Mouse (Mus musculus): Measurements from ENCODE around the gene Aida. TPM values are rescaled to one million over a fixed set of nuclear protein-coding genes. Genes with fewer than 3 reads are reported as not detected.

Aida gene
- polyA plus RNA-seq (2016; fragmentation: Nextera tagmentation; extraction: Ambion mirVana), result 27.5 and 41.1 TPM in 2 replicates

- Histone ChIP-seq H3K9me3 (no peaks in the 10 kb centered on the region), H3K27ac (peak within 1 kb of the TSS; percentile 85), H3K4me1 (no peaks in the 10 kb centered on the region), H3K36me3 (peaks cover 25% of the 10 kb centered on the region), H3K27me3 (ENCODE audit: insufficient read depth, poor library complexity, severe bottlenecking) (no peaks in the 10 kb centered on the region), H3K4me3 (peak within 1 kb of the TSS; percentile 66)
- DNase-seq (ENCODE audit: low spot score), result peak; percentile 82
- WGBS, result under 1% methylated on average over 26 of the region's 26 CpGs
Observed at GRCm38 (mm10) chr1:183296465-183296864, at the start of gene Aida. Gene Aida, plus strand, starts transcription at chr1:183296590.

GRCm38 (mm10) chr1:183248144-183248543 is 48.2 kb upstream of the Aida start:
- no peaks in the 10 kb centered on the region for H3K9me3 ChIP-seq
- no peaks in the 10 kb centered on the region for H3K36me3 ChIP-seq
- no peak for DNase-seq (ENCODE audit: low spot score)
- WGBS, result 12% methylated on average over 1 of the region's 1 CpGs
- no peak overlapping the region for H3K27ac ChIP-seq
- no peaks in the 10 kb centered on the region for H3K27me3 ChIP-seq (ENCODE audit: insufficient read depth, poor library complexity, severe bottlenecking)
- no peaks in the 10 kb centered on the region for H3K4me1 ChIP-seq
- H3K4me3 ChIP-seq, result no peak overlapping the region

GRCm38 (mm10) chr1:183250612-183251011 is 45.8 kb upstream of the Aida start:
- no peaks in the 10 kb centered on the region for H3K36me3 ChIP-seq
- WGBS, result 70% methylated on average over 4 of the region's 4 CpGs
- H3K4me3 ChIP-seq, result no peak overlapping the region
- no peak overlapping the region for H3K27ac ChIP-seq
- no peaks in the 10 kb centered on the region for H3K9me3 ChIP-seq
- H3K27me3 ChIP-seq (ENCODE audit: insufficient read depth, poor library complexity, severe bottlenecking), result no peaks in the 10 kb centered on the region
- no peak for DNase-seq (ENCODE audit: low spot score)
- no peaks in the 10 kb centered on the region for H3K4me1 ChIP-seq

GRCm38 (mm10) chr1:183251818-183252217 is 44.6 kb upstream of the Aida start:
- WGBS, result 62% methylated on average over 2 of the region's 2 CpGs
- Histone ChIP-seq H3K36me3 (no peaks in the 10 kb centered on the region), H3K27me3 (ENCODE audit: insufficient read depth, poor library complexity, severe bottlenecking) (no peaks in the 10 kb centered on the region), H3K4me1 (no peaks in the 10 kb centered on the region), H3K4me3 (no peak overlapping the region), H3K9me3 (no peaks in the 10 kb centered on the region), H3K27ac (no peak overlapping the region)
- DNase-seq (ENCODE audit: low spot score), result no peak

GRCm38 (mm10) chr1:183252574-183252973 is 43.8 kb upstream of the Aida start:
- DNase-seq (ENCODE audit: low spot score), result no peak
- H3K36me3 ChIP-seq, result no peaks in the 10 kb centered on the region
- H3K27me3 ChIP-seq (ENCODE audit: insufficient read depth, poor library complexity, severe bottlenecking), result no peaks in the 10 kb centered on the region
- no peak overlapping the region for H3K27ac ChIP-seq
- H3K4me1 ChIP-seq, result no peaks in the 10 kb centered on the region
- WGBS, result 63% methylated on average over 10 of the region's 10 CpGs
- no peak overlapping the region for H3K4me3 ChIP-seq
- no peaks in the 10 kb centered on the region for H3K9me3 ChIP-seq

- peaks cover 16% of the 10 kb centered on the region for H3K4me1 ChIP-seq
- no peak for DNase-seq (ENCODE audit: low spot score)
- H3K27ac ChIP-seq, result no peak overlapping the region
- WGBS, result 60% methylated on average over 13 of the region's 13 CpGs
- no peaks in the 10 kb centered on the region for H3K36me3 ChIP-seq
- H3K4me3 ChIP-seq, result no peak overlapping the region
- H3K9me3 ChIP-seq, result no peaks in the 10 kb centered on the region
- no peaks in the 10 kb centered on the region for H3K27me3 ChIP-seq (ENCODE audit: insufficient read depth, poor library complexity, severe bottlenecking)
Observed at GRCm38 (mm10) chr1:183264145-183265008, 32.0 kb upstream of the Aida start.

GRCm38 (mm10) chr1:183265921-183266467 is 30.4 kb upstream of the Aida start:
- 45% methylated on average over 14 of the region's 14 CpGs for WGBS
- Histone ChIP-seq H3K27ac (peak overlapping the region; percentile 53), H3K4me1 (peaks cover 16% of the 10 kb centered on the region), H3K27me3 (ENCODE audit: insufficient read depth, poor library complexity, severe bottlenecking) (no peaks in the 10 kb centered on the region), H3K4me3 (0 out of 2 replicates have a peak overlapping the region, but pooled peaks have one; percentile 0), H3K36me3 (no peaks in the 10 kb centered on the region), H3K9me3 (no peaks in the 10 kb centered on the region)
- DNase-seq (ENCODE audit: low spot score), result peak; percentile 81

- Histone ChIP-seq H3K9me3 (no peaks in the 10 kb centered on the region), H3K27me3 (ENCODE audit: insufficient read depth, poor library complexity, severe bottlenecking) (no peaks in the 10 kb centered on the region), H3K4me3 (no peak overlapping the region), H3K36me3 (no peaks in the 10 kb centered on the region), H3K27ac (no peak overlapping the region), H3K4me1 (peaks cover 16% of the 10 kb centered on the region)
- 71% methylated on average over 6 of the region's 6 CpGs for WGBS
- no peak for DNase-seq (ENCODE audit: low spot score)
Observed at GRCm38 (mm10) chr1:183267666-183268065, 28.7 kb upstream of the Aida start.

- peaks cover 10% of the 10 kb centered on the region for H3K36me3 ChIP-seq
- 61% methylated on average over 10 of the region's 10 CpGs for WGBS
- H3K27ac ChIP-seq, result no peak overlapping the region
- no peak overlapping the region for H3K4me3 ChIP-seq
- no peak for DNase-seq (ENCODE audit: low spot score)
- H3K4me1 ChIP-seq, result no peaks in the 10 kb centered on the region
- H3K27me3 ChIP-seq (ENCODE audit: insufficient read depth, poor library complexity, severe bottlenecking), result no peaks in the 10 kb centered on the region
- no peaks in the 10 kb centered on the region for H3K9me3 ChIP-seq
Observed at GRCm38 (mm10) chr1:183272867-183273818, 23.2 kb upstream of the Aida start.

GRCm38 (mm10) chr1:183274385-183274784 is 22.0 kb upstream of the Aida start:
- no peaks in the 10 kb centered on the region for H3K27me3 ChIP-seq (ENCODE audit: insufficient read depth, poor library complexity, severe bottlenecking)
- WGBS, result 66% methylated on average over 3 of the region's 3 CpGs
- H3K4me3 ChIP-seq, result no peak overlapping the region
- no peak overlapping the region for H3K27ac ChIP-seq
- no peaks in the 10 kb centered on the region for H3K9me3 ChIP-seq
- H3K4me1 ChIP-seq, result no peaks in the 10 kb centered on the region
- DNase-seq (ENCODE audit: low spot score), result no peak
- peaks cover 21% of the 10 kb centered on the region for H3K36me3 ChIP-seq

GRCm38 (mm10) chr1:183275763-183276162 is 20.6 kb upstream of the Aida start:
- 79% methylated on average over 5 of the region's 5 CpGs for WGBS
- Histone ChIP-seq H3K4me1 (no peaks in the 10 kb centered on the region), H3K9me3 (no peaks in the 10 kb centered on the region), H3K36me3 (peaks cover 35% of the 10 kb centered on the region), H3K27ac (no peak overlapping the region), H3K27me3 (ENCODE audit: insufficient read depth, poor library complexity, severe bottlenecking) (no peaks in the 10 kb centered on the region), H3K4me3 (no peak overlapping the region)
- no peak for DNase-seq (ENCODE audit: low spot score)

GRCm38 (mm10) chr1:183288351-183288750 is 8.0 kb upstream of the Aida start:
- WGBS, result 81% methylated on average over 3 of the region's 3 CpGs
- Histone ChIP-seq H3K9me3 (no peaks in the 10 kb centered on the region), H3K4me1 (no peaks in the 10 kb centered on the region), H3K4me3 (no peak overlapping the region), H3K36me3 (peaks cover 96% of the 10 kb centered on the region), H3K27ac (no peak overlapping the region), H3K27me3 (ENCODE audit: insufficient read depth, poor library complexity, severe bottlenecking) (no peaks in the 10 kb centered on the region)
- no peak for DNase-seq (ENCODE audit: low spot score)
